Mouse (Mus musculus): ENCODE measurements at regions not wholly inside any gene's neighbourhood (a gene's known extent, or its start where the extent isn't known, plus 50 kb on each side); places are given as distances from the start of the nearest gene placed in this dataset.

GRCm38 (mm10) chr15:68620417-68621214 is 2119.9 kb upstream of the Lrrc6 start:
- no peak for TF ChIP-seq JUND (conservative IDR thresholded peaks at IDR 0.05; ENCODE audit: low read depth, low read length)
- TF ChIP-seq USF1 (IDR thresholded peaks at IDR 0.05; ENCODE audit: low read depth, low read length) = no peak
- no peak for TF ChIP-seq POLR2A (IDR thresholded peaks at IDR 0.05; ENCODE audit: low read depth, low read length)
- TF ChIP-seq MAX (IDR thresholded peaks at IDR 0.05; ENCODE audit: low read length) = no peak
- no peak for TF ChIP-seq MAFK (IDR thresholded peaks at IDR 0.05; ENCODE audit: insufficient replicate concordance, low read length)

Measured in CH12.LX (cell line).